Mouse (Mus musculus): Measurements from ENCODE around the gene Cacna2d1. TPM values are rescaled to one million over a fixed set of nuclear protein-coding genes. Genes with fewer than 3 reads are reported as not detected.

Cacna2d1 gene
- total RNA-seq, 2 experiments from 2014 or later, result 203 to 205 TPM

DNA sequence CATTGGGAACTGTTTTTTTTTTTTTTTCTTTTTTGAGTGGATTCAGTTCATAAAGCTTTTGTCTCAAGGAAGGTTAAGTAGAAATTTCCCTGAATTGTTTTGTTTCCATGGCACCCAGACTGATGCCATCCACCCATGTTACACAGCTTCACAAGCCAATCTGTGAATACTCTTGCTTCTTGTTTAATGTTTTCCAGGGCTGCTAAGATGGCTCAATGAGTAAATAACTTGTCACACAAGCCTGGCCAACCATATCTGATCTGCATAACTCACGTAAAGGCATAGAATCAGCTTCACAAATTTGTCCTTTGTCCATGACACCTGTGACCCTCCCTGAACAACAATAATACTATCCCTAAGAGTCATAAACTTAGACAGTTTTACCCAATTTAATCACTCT lies 99.1 kb downstream of the Cacna2d1 start:
- no peak for DNase-seq (ENCODE audit: low spot score in 2 of 2)
- intact Hi-C loops (cut with DNase I), result no loop called here

DNA sequence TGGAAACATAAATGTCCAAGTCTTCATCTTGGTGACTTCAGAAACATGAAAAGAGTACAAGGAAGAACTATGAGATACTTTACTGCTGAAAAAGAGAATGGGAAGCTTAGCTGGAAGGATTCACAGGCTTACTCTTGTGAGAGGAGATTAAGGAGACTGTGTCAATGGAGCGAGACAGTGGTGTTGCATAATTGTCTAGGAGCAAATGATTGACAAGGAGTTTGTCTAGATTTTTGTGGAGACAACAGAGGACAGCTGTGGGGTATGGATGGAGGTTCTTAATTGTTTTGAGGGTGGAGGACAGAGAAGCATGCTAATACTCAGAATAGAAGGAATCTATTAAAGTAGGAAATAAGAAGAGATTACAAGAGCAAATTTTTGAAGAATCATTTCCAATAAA lies 100.8 kb downstream of the Cacna2d1 start:
- intact Hi-C loops (cut with DNase I), result no loop called here
- no peak for DNase-seq (ENCODE audit: low spot score in 2 of 2)

DNA sequence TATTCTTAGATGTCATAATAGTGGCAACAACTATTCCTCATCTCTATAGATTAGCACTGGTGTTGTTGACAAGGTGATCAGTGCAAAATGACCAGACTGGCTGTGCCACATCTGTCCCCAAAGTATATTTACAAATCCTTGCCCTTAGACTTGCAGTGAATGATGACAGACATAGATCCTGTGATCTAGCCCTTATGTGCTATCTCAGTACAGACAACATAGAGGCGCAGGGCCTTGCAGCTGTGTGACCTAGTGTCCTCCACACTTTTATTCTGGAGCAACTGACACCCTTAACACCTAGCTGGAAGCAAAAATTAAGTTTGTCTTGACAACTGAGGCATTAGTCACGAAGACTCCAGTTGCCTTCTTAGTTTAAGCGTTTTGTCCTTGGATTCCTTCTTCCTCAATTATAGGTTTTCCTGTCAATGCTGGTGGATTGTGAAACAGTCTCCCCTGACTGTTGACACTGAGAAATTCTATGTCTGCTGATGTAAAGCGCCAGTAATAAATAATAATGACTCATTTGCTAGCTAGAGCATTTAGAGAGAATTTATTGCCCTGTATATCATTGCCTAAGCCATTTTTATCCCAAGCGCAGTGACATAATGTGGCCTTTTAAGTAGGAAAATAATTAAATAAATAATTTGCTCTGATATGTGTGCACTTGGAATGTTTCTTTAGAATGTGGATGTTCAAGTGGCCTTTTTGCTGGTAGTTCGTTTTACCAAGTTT lies 110.8 kb downstream of the Cacna2d1 start:
- DNase-seq (ENCODE audit: low spot score in 2 of 2), result no peak
- intact Hi-C loops (cut with DNase I), result no loop called here

DNA sequence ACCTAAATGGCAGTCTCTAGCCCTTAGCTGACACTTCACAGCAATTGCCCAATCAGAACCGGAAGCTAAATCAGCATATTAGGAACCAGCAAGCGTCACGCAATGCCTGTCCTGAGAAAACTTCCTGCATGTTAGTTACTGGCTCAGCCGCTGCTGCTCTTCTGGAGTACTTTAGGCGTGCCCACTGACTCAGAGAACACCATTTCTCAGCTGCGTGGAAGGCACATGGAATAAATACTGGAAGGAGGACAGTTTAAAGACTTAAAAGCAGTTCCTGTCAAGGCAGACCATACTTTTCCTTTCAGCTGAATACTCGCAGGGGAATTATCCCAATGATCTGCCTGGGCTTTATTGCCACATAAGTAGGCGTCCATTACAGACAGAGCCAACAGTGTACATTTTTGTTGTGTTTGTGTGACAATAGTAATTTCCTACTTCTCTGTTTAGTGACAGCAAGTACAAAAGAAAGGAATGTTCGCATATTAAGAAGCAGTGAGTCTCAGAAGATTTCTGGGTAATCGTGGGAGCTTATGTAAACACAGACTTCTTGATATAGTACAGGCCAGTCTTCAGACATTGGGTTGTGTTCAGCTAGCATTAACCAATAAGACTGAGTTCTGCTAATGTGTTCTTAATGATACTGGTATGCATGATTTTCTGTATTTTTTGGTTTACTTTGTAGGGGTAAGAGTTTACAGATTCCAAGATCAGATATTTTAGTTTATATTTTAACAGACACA lies 113.1 kb downstream of the Cacna2d1 start:
- DNase-seq (ENCODE audit: low spot score in 2 of 2), result peak; percentile 5 to 32
- intact Hi-C loops (cut with DNase I), result no loop called here

DNA sequence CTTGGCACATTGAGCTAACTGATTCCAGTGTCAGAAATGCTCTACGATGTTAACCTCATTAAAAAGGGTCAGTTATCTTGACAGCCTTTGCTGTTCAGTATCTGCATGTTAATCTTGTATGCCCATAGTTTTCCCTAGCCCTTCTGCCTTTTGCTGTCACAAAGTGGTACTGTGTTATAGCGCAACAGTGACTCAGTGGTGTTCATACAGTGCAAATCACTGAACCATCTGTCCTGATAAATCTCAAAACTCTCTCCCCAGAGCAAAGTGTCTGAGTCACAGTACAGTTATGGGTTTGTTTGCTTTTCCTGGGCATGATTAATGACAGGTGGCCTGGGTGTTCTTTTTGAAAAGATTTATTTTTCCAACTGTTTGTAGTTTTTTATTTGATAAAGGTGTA lies 122.3 kb downstream of the Cacna2d1 start:
- intact Hi-C loops (cut with DNase I), result no loop called here
- DNase-seq (ENCODE audit: low spot score in 2 of 2), result peak; percentile 11 to 52

DNA sequence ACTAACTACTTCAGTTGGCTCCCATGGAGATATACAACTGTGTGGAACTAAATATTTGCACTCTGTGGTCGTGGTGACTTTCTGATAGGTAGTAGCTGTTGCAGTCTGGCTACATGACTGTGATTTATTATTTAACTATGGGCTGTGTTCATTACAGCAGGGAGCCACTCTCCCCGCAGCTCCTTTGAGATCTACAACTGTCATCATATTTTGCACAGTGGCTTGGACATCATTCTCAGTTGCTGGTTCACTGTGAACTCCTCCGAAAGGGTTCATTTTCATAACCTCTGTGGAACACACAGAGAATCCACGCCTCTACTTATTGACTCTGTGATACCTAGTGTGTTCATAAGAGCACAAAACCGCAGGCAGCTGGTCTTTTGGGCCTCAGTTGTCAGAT lies 128.3 kb downstream of the Cacna2d1 start:
- DNase-seq (ENCODE audit: low spot score in 2 of 2), result no peak
- intact Hi-C loops (cut with DNase I), result no loop called here

DNA sequence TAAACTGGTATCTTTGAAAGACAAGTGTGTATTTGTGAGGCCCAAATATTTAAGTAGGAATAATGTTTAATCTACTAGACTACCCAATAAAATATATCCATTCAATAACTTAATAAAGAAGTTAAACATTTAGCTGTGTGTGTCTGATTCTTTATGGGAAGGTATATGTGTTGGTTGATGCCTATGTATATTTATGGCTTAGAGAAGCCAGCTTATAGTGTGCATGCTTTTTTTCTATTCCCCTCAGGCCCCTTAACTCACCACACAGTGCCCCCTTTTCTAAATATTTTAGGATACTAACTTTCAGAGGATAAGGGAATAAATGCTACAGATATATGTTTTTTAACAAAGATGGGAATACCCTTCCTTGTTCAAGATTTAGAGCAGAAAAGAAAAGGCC lies 128.8 kb downstream of the Cacna2d1 start:
- DNase-seq (ENCODE audit: low spot score in 2 of 2), result no peak
- intact Hi-C loops (cut with DNase I), result no loop called here

DNA sequence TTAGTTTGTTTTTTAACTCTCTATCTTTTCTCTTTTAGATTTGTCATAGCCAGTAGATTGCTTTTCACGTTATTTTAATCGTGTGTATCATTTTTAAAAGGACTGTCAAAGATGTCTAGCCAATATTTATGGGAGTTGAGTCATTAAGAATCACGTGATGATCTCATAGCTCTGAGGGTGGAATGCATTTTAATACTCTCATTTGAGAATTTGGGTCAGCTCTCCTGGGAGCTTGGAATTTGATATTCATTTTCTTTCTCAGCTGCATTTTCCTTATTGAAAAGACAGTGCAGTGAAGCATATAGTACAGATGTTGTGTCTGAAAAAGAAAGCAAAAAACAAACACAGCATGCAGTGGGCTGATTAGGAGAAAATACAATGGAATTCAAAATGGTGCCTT lies 129.5 kb downstream of the Cacna2d1 start:
- intact Hi-C loops (cut with DNase I), result no loop called here
- DNase-seq (ENCODE audit: low spot score in 2 of 2), result no peak

DNA sequence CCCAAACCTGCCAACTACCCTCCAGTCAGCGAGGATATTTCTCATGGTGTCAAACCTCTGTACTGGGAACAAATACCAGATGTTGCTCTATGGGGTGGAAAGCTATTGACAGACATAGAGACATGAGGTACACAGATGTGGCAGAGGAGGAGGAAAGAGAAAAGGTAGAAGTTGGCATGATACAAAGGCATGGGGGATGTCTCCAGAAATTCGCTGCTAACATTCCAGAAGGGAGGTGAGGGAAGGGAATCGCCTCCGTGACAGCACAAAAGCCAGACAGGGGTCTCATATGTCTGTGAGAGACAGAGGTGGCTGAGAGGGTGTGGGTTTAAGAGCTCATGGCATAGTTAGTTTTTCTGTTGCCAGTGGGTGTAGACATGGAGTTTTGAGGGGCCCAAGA lies 131.3 kb downstream of the Cacna2d1 start:
- intact Hi-C loops (cut with DNase I), result no loop called here
- DNase-seq (ENCODE audit: low spot score in 2 of 2), result no peak

DNA sequence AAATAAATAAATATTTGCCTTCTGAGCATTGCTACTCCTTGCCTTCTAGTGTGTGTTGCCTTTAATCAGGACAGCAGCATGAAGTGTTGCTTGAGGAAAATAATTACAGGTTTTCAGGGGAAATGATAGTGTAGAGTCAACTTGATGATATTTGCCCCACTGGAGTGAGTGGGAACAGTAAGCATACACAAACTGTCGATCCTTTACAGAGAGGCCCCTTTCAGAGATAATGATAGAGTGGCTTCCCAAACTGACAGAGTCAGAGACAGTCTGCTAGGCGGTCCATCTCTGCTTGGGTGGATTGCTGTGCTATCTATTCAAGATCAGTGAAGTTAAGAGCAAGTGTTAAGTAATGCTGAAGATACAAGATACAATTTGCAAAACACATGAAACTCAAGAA lies 147.8 kb downstream of the Cacna2d1 start:
- intact Hi-C loops (cut with DNase I), result no loop called here
- no peak for DNase-seq (ENCODE audit: low spot score in 2 of 2)

DNA sequence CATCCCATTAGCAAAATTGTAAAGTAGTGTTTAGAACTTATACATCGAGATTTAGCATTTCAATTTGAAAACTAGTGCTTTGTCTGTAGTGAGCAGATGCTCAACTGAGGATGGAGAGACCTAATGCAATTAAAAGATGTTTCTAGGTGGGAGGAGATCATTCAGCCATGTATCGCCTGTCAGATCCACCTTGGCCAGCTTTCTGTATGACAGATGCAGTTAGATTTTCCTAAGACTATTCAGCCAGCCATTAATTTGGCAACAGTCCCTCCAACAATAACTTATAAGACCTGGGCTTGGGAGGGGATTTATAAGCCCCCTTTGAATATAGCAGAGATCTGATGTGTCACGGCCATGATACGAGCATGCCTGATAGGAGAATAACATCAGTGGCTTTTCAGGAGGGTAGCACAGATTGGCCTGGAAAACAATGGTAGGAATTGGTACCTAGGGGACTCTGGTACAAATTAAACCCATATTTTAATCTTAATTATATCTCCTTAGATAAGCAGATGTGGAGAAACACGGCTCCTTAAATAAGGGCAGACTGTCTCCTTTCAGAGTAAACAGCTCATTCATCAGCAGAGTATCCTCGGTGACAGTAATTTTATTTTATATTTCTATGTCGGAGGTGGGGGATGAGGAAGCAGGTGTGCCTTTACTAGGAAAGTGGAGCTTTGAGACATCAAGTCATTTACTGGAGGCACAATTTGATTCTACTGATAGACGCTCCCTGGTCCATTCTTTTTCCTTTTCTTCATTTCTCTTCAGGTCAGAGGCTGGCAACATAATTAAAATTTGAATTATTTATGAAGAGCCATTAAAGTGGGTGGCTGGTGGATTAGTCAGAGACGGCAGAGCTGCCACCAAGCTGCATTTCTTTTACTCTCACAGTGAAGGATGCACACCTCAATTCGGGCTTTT lies 152.8 kb downstream of the Cacna2d1 start:
- intact Hi-C loops (cut with DNase I), result no loop called here
- DNase-seq (ENCODE audit: low spot score in 2 of 2), result no peak

DNA sequence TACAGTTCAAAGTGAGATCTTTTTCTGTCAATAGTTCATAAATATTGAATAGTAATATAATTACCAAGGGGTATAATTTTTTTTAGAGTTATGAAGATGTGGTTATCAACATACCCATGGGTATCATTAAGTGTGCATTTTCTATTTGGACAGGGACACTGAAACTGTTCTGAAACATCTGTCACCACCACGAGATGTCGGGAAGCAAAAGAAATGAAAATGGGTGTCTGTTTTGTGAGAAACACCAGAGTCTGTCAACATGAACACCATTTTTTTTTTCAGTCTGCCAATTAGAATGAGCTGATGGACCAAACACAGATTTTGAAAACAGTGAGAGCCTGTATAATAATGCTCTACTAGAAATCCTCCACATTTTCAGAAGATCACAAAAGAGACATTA lies 153.5 kb downstream of the Cacna2d1 start:
- intact Hi-C loops (cut with DNase I), result no loop called here
- DNase-seq (ENCODE audit: low spot score in 2 of 2), result no peak

DNA sequence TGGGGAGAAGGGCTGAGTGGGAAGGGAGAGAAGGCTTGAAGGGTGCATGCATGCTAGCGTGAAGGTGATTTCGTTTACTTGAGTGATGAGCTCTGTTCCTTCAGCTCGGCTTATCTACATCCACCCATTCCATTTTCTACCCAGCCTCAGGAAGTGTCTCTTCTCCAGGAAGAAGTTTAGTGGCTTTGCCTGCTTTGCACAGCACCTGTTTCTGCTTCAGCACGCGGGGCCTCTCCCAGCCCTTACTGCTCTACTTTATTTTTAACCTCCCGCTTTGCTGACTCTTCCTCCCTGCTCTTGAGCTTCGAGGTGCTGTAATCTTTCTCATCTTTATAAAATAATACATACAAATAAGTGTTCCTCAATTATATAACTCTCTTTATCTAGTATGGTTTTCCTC lies 158.0 kb downstream of the Cacna2d1 start:
- intact Hi-C loops (cut with DNase I), result no loop called here
- no peak for DNase-seq (ENCODE audit: low spot score in 2 of 2)

DNA sequence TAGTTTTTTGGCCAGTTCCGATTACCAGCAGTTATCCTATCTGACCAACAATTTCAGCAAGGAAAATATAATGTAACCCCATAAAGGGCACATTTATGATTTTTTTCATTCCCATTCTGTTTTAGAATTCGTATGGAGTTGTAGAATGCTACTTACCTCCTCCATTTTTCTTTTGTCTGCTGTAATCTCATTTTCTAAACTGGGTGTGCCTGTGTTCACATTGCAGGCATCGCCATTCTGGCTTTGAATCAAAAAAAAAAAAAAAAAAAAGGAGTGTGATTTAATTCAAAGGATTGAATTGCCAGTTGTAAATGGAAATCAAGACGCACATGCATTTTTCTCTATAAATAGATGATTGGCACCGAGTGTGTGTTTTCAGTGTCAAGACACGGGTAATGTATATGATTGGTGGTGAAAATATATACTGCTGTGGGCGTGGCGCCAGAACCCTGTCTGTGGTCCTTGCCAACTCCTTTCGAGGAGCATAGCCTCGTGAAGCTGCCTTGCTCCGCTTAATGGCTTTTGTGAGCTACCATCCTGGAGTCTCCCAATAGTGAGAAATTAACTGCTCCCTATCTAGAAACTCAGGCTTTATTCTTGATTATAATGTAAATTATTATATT lies 158.7 kb downstream of the Cacna2d1 start:
- intact Hi-C loops (cut with DNase I), result no loop called here
- no peak for DNase-seq (ENCODE audit: low spot score in 2 of 2)

DNA sequence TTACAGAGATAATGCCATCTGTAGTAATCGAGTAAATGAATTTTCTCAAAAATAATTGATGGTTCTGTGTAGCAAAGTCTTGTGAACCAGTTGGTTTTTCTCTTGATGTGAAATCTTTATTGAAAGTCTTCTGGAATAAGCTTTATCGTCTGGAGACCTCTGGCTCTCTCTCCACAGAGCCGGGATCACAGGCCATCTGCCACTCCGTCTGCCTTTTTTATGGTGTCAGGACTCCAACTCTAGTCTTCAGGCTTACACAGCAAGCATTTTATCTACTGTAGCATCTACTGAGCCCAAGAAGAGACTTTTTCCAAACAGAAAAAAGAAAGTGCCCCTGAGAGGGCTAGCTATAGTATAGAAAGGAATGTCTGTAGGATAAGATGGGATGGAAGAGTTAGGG lies 160.9 kb downstream of the Cacna2d1 start:
- intact Hi-C loops (cut with DNase I), result no loop called here
- DNase-seq (ENCODE audit: low spot score in 2 of 2), result no peak

DNA sequence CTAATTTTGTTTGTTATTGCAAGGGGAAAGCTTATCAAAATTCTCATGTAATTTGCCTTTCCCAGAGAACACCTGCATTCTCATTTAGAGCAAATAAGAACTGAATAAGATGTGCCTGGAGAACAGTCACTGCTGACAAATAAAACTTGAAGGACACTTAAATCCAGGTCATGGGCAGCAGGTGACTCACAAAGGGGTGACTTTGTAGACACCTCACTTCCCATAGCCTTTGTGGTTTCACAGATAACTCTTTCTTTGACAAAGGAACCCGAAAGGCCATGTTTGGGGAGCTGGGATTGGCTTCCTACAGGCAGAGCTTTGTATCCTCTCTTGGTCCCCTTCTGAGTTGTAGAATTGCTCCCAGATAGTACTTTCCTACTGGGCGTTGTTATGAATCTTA lies 164.3 kb downstream of the Cacna2d1 start:
- no peak for DNase-seq (ENCODE audit: low spot score in 2 of 2)
- intact Hi-C loops (cut with DNase I), result no loop called here

DNA sequence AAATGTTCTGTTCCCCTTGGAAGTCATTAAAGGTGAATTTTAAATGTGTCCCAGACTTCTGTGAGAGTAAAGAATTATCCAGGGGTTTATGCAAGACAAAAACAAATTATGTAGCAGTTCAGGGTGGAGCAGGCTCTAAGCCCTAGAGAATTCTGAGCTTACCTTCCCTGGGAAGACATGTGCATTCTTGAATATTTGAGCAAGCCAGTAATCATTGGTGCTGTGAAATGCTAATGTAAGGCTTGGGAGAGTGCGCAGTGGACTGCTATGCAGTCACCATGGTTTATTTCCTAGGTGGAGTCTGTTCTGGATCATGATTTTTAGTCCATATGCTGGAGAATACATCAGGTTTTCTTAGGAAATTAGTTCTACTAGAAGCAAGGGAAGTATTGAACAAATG lies 167.3 kb downstream of the Cacna2d1 start:
- no peak for DNase-seq (ENCODE audit: low spot score in 2 of 2)
- intact Hi-C loops (cut with DNase I), result no loop called here

DNA sequence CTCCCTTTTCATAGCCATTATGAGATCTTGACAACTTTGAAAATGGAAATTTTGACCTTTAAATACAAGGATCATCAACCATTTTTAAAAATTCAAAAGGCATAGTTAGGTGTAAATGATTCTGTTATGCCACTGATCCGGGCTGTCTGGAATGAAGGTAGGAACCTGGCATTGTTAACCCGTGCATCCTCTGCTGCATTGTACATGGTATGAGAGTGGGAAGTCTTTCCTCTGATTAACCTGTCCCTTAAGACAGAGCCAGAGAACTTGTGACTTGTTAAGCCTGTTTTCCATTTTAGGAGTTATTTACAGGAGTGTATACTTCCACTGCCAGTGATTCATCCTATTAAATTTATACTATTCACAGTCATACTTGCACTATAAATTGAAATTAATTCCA lies 171.2 kb downstream of the Cacna2d1 start:
- intact Hi-C loops (cut with DNase I), result no loop called here
- DNase-seq (ENCODE audit: low spot score in 2 of 2), result no peak

DNA sequence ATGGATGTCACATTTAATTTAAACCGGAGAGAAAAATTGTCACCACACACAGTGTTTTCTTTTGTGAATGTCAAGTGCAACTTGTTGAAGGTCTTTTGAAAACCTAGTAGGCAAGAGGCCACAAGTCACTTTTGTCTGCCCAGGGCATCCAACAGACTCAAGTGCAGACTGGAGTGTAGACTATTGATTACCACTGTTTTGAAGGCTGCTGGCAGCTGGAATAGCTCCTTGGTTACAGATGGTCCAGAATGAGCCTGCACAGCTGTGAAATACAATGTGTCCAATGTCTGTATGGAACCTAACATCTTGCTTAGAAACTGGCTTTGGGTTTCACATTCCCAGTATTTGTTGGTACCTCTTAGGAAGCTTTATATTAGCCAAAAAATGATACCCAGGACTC lies 176.2 kb downstream of the Cacna2d1 start:
- DNase-seq (ENCODE audit: low spot score in 2 of 2), result no peak
- intact Hi-C loops (cut with DNase I), result no loop called here

DNA sequence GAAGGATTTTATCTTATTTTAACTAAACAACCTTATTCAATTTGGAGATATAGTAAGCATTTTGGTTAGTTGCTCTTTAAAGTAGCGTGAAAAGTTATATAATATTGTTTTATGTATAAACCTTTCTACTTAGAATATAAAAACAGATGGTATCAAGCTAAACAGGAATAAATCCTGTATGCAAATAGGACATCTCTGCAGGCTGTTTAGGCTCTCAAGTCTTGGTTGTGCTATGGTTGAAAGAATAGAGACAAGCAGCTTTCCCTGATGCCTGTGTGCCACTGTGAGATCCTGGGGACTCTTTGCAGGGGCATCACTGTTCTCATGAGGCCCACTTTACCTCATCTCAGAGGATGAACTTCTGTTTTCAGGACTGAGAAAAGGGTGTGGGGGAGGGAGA lies 179.4 kb downstream of the Cacna2d1 start:
- DNase-seq (ENCODE audit: low spot score in 2 of 2), result peak in 1 of 2 experiments; percentile 37
- intact Hi-C loops (cut with DNase I), result no loop called here
